Mouse (Mus musculus) layer of hippocampus, postnatal 36 days (tissue): ENCODE measurements at regions not wholly inside any gene's neighbourhood (a gene's known extent, or its start where the extent isn't known, plus 50 kb on each side); places are given as distances from the start of the nearest gene placed in this dataset.

Source experiments
- DNase-seq, 2 experiments: peaks; one replicate each; pipeline ENCODE4 v3.0.0; 2022

- DNase-seq = no peak
Measured at GRCm38 (mm10) chr10:17003123-17003849, 719.7 kb upstream of the Cited2 start.

- DNase-seq = no peak
Measured at GRCm38 (mm10) chr10:17008683-17009082, 714.3 kb upstream of the Cited2 start.

GRCm38 (mm10) chr10:17010047-17010446 lies 713.0 kb upstream of the Cited2 start:
- DNase-seq = no peak

- no peak for DNase-seq
Measured at GRCm38 (mm10) chr10:17011876-17012275, 711.1 kb upstream of the Cited2 start.

GRCm38 (mm10) chr10:17012541-17012975 lies 710.5 kb upstream of the Cited2 start:
- DNase-seq = no peak

- DNase-seq = no peak
Measured at GRCm38 (mm10) chr10:17014826-17015225, 708.2 kb upstream of the Cited2 start.

- no peak for DNase-seq
Measured at GRCm38 (mm10) chr10:17016854-17017253, 706.2 kb upstream of the Cited2 start.

- DNase-seq = no peak
Measured at GRCm38 (mm10) chr10:17022216-17023158, 700.5 kb upstream of the Cited2 start.

- peak in 1 of 2 experiments; percentile 10 for DNase-seq
Measured at GRCm38 (mm10) chr10:17023571-17024293, 699.3 kb upstream of the Cited2 start.

GRCm38 (mm10) chr10:17024294-17024665 lies 698.7 kb upstream of the Cited2 start:
- DNase-seq = no peak

- DNase-seq = no peak
Measured at GRCm38 (mm10) chr10:17034892-17035775, 687.9 kb upstream of the Cited2 start.

GRCm38 (mm10) chr10:17038259-17039043 lies 684.6 kb upstream of the Cited2 start:
- no peak for DNase-seq

GRCm38 (mm10) chr10:17042090-17042489 lies 680.9 kb upstream of the Cited2 start:
- no peak for DNase-seq

GRCm38 (mm10) chr10:17042973-17043372 lies 680.0 kb upstream of the Cited2 start:
- no peak for DNase-seq

GRCm38 (mm10) chr10:17046765-17047164 lies 676.3 kb upstream of the Cited2 start:
- DNase-seq = no peak

- DNase-seq = no peak
Measured at GRCm38 (mm10) chr10:17072906-17073305, 650.1 kb upstream of the Cited2 start.

GRCm38 (mm10) chr10:17074013-17074401 lies 649.0 kb upstream of the Cited2 start:
- DNase-seq = no peak

GRCm38 (mm10) chr10:17074402-17075027 lies 648.5 kb upstream of the Cited2 start:
- no peak for DNase-seq

GRCm38 (mm10) chr10:17075147-17075546 lies 647.9 kb upstream of the Cited2 start:
- DNase-seq = no peak

GRCm38 (mm10) chr10:17075576-17075975 lies 647.4 kb upstream of the Cited2 start:
- no peak for DNase-seq
